Mouse (Mus musculus) MEL (cell line): ENCODE measurements around the gene Mfsd9.

Experiments
- GATA1 ChIP-seq: IDR thresholded peaks from 2 replicates; pipeline ENCODE4 v1.6.1; 2011; ENCODE audit warnings: low read depth, low read length, improper control_type of control experiment
- KAT2A ChIP-seq: conservative IDR thresholded peaks from 2 replicates; pipeline ENCODE4 v1.6.1; 2012; ENCODE audit warnings: low read depth, low read length, improper control_type of control experiment, inconsistent platforms
- MAX ChIP-seq: IDR thresholded peaks from 2 replicates; pipeline ENCODE4 v1.6.1; 2011; ENCODE audit warnings: low read length, improper control_type of control experiment
- POLR2A ChIP-seq, 2 experiments: IDR thresholded peaks; 2 replicates each; pipeline ENCODE4 v1.6.1; 2011 to 2012; ENCODE audit warnings: low read length in 2 of 2, mild to moderate bottlenecking in 2 of 2, control low read depth in 1 of 2, improper control_type of control experiment in 1 of 2, low read depth in 1 of 2, moderate library complexity in 1 of 2; ENCODE audit not compliant: control insufficient read depth in 1 of 2, insufficient read depth in 1 of 2, poor library complexity in 1 of 2
- POLR2AphosphoS2 ChIP-seq: IDR thresholded peaks from 2 replicates; pipeline ENCODE4 v1.6.1; 2011; ENCODE audit warnings: low read length, improper control_type of control experiment
- RCOR1 ChIP-seq: IDR thresholded peaks from 2 replicates; pipeline ENCODE4 v1.6.1; 2012; ENCODE audit warnings: low read depth, mild to moderate bottlenecking, inconsistent platforms, low read length, improper control_type of control experiment
- SIN3A ChIP-seq: IDR thresholded peaks from 2 replicates; pipeline ENCODE4 v1.6.1; 2012; ENCODE audit warnings: low read length, improper control_type of control experiment, inconsistent platforms

- no peak for TF ChIP-seq MAX
- TF ChIP-seq SIN3A: no peak
- no peak for TF ChIP-seq KAT2A
- TF ChIP-seq GATA1: no peak
- TF ChIP-seq POLR2AphosphoS2: no peak
- TF ChIP-seq POLR2A (IDR thresholded peaks at IDR 0.05; ENCODE audit: control insufficient read depth in 1 of 2, insufficient read depth in 1 of 2, low read depth in 1 of 2, low read length in 2 of 2, poor library complexity in 1 of 2): no peak
- TF ChIP-seq RCOR1: no peak
Observed at GRCm38 (mm10) chr1:40815071-40815845, 24.8 kb upstream of the Mfsd9 start.
